Mouse (Mus musculus): ENCODE data around the gene Vmn1r111.
"Not testable (repeated sequence)": the region's sequence is repeated elsewhere in the genome, so short reads cannot be mapped to it uniquely, and the experiment has no call there.

Gene Vmn1r111

GRCm38 (mm10) chr7:20703116-20703515, at the start of gene Vmn1r111:
TSS of gene Vmn1r111 (minus strand) at chr7:20703216.
- DNase-seq (ENCODE audit: low spot score in 2 of 2) = not testable (repeated sequence)

- DNase-seq (ENCODE audit: low spot score in 2 of 2) = not testable (repeated sequence)
Measured at GRCm38 (mm10) chr7:20730524-20730923, 27.5 kb upstream of the Vmn1r111 start, which contains the start of gene Gm10668. TSS of gene Gm10668 (minus strand) at chr7:20730624.

- not testable (repeated sequence) for DNase-seq (ENCODE audit: low spot score in 2 of 2)
Measured at GRCm38 (mm10) chr7:20668618-20669017, 34.4 kb downstream of the Vmn1r111 start, which contains the start of gene Vmn1r107. TSS of gene Vmn1r107 (plus strand) at chr7:20668918.
